Mouse (Mus musculus): ENCODE measurements around the gene 1700029I15Rik.

GRCm38 (mm10) chr2:92377320-92377719, 5.0 kb upstream of the 1700029I15Rik start:
- TF ChIP-seq CTCF (IDR thresholded peaks at IDR 0.05; ENCODE audit: low read depth, low read length) (no peak), POLR2A (IDR thresholded peaks at IDR 0.05; ENCODE audit: insufficient read depth, low read length) (no peak)

All from ES-Bruce4 (cell line).